Comparison of ENCODE assay signal across 19 mouse cellular contexts in genomic region chr16:24822182-24822875, GRCm38 (mm10).
DNase-seq lines count a peak whose midpoint lies in the region; ATAC-seq and TF ChIP-seq lines count a peak whose summit lies in the region.
"Had no signal": no experiment of that assay in that cellular context is flagged by ENCODE, and none has a peak within 500 bp of the region (broad histone marks: within the 10 kb centered on the region; RNA-seq: fewer than 3 reads in every experiment).

No protein-coding gene starts in this region.

- no peak overlapping the region for H3K4me3 ChIP-seq in gastrocnemius, adult 2 months
- H3K4me3 ChIP-seq in E14TG2a.4 (replicated peaks; ENCODE audit: low read length): no peak overlapping the region
- H3K4me3 ChIP-seq: embryonic facial prominence, embryonic 13.5 days; hindbrain, embryonic 15.5 days; liver, embryonic 15.5 days; midbrain, embryonic 10.5 days; neural tube, embryonic 13.5 days had no signal

- no peaks in the 10 kb centered on the region for H3K27me3 ChIP-seq in E14TG2a.4 (ENCODE audit: insufficient read depth, low read length)
- H3K27me3 ChIP-seq: embryonic facial prominence, embryonic 13.5 days; hindbrain, embryonic 15.5 days; liver, embryonic 15.5 days; neural tube, embryonic 13.5 days had no signal

- no peak for ATAC-seq in CD4-positive, CD25-positive, alpha-beta regulatory T cell, adult 4 months

- no peaks in the 10 kb centered on the region for H3K9me3 ChIP-seq in E14TG2a.4 (ENCODE audit: low read length)
- H3K9me3 ChIP-seq: embryonic facial prominence, embryonic 13.5 days; hindbrain, embryonic 15.5 days; liver, embryonic 15.5 days; midbrain, embryonic 10.5 days; neural tube, embryonic 13.5 days had no signal

- H3K27ac ChIP-seq in gastrocnemius, adult 2 months: no peak overlapping the region
- H3K27ac ChIP-seq: embryonic facial prominence, embryonic 13.5 days; hindbrain, embryonic 15.5 days; liver, embryonic 15.5 days; midbrain, embryonic 10.5 days; neural tube, embryonic 13.5 days had no signal

- no peaks in the 10 kb centered on the region for H3K36me3 ChIP-seq in E14TG2a.4 (ENCODE audit: insufficient read depth, low read length)
- H3K36me3 ChIP-seq: embryonic facial prominence, embryonic 13.5 days; hindbrain, embryonic 15.5 days; liver, embryonic 15.5 days; midbrain, embryonic 10.5 days; neural tube, embryonic 13.5 days had no signal

- intact Hi-C loops in gastrocnemius, adult 2 months (cut with DNase I): no loop called here
- intact Hi-C loops in left cerebral cortex, postnatal 4 days (cut with DNase I): no loop called here

- TF ChIP-seq CTCF in gastrocnemius, adult 2 months (IDR thresholded peaks at IDR 0.05): peak; percentile 37
- peak; percentile 38 for TF ChIP-seq CTCF in E14TG2a.4 (conservative IDR thresholded peaks at IDR 0.05; ENCODE audit: low read length)

- H3K4me1 ChIP-seq in E14TG2a.4 (replicated peaks; ENCODE audit: low read depth, low read length): no peaks in the 10 kb centered on the region
- H3K4me1 ChIP-seq: embryonic facial prominence, embryonic 13.5 days; hindbrain, embryonic 15.5 days; liver, embryonic 15.5 days; midbrain, embryonic 10.5 days; neural tube, embryonic 13.5 days had no signal

- no peak for DNase-seq in gastrocnemius, adult 2 months
- DNase-seq in gastrocnemius, postnatal 25 days: no peak
- peak; percentile 3 to 8 for DNase-seq in left cerebral cortex, adult 9 months (ENCODE audit: low spot score in 2 of 2)
- no peak for DNase-seq in left cerebral cortex, postnatal 4 days
- DNase-seq in brain, adult 2 months (ENCODE audit: low read depth, low spot score): peak; percentile 66
- no peak for DNase-seq in cerebellum, postnatal 4 days (ENCODE audit: low spot score in 2 of 2)
- DNase-seq: adrenal gland, postnatal 10 days; cerebellum, adult 2 months; kidney, adult 8-10 months; kidney, postnatal 4 days; lung, postnatal 4 days; thymus, adult 2 months had no signal

Comparison
In these comparisons a context has a peak if more than half of its experiments do, and no peak if none do; other contexts are left out.
1. DNase-seq: peak in left cerebral cortex, adult 9 months (2 of 2) and brain, adult 2 months (single experiment); none in gastrocnemius, adult 2 months (single experiment), gastrocnemius, postnatal 25 days (single experiment), left cerebral cortex, postnatal 4 days (single experiment) and cerebellum, postnatal 4 days (0 of 2).